Mouse (Mus musculus): ENCODE measurements around the gene Epb41l2.

GRCm38 (mm10) chr10:25482791-25483190 lies 123.2 kb downstream of the Epb41l2 start:
- TF ChIP-seq CTCF (conservative IDR thresholded peaks at IDR 0.05; ENCODE audit: insufficient read depth, insufficient read length, low read depth, low read length), result no peak
- no peak for TF ChIP-seq POLR2A (IDR thresholded peaks at IDR 0.05; ENCODE audit: low read depth, low read length)

Measured in kidney, adult 2 months (tissue).